ENCODE assay signal across 9 mouse cellular contexts in the genomic region with DNA sequence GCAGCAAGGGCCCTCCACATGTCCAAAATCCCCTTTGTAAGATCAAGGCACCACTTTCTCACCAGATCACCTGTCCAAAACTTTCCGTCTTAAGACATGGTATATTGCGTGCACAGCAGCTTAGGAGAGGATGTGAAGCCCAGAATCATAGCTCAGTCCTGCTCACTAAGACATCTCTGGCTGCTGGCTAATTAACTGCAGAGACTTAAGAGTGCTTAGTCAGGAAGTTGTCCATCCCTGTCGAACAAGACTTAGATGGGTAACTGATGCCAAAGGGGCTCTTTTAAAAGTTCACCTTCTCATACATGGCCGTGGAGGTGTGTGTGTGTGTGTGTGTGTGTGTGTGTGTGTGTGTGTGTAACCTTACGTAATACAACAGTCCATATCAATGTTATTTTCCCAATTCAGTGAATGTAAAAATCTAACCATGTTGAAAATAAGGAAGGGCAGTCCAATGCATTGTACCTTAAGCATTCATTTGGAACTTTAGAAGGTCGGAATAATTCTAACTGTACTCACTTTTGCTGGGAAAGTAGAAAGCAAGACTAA.
DNase-seq lines count a peak whose midpoint lies in the region; ATAC-seq and TF ChIP-seq lines count a peak whose summit lies in the region.
"Had no signal": no experiment of that assay in that cellular context is flagged by ENCODE, and none has a peak within 500 bp of the region (broad histone marks: within the 10 kb centered on the region; RNA-seq: fewer than 3 reads in every experiment).

No protein-coding gene starts in this region.

- H3K36me3 ChIP-seq in intestine, embryonic 14.5 days (ENCODE audit: control insufficient read depth, insufficient read depth, low read length), result no peaks in the 10 kb centered on the region
- H3K36me3 ChIP-seq in intestine, postnatal 0 days (ENCODE audit: control insufficient read depth, insufficient read depth), result no peaks in the 10 kb centered on the region
- H3K36me3 ChIP-seq in embryonic facial prominence, embryonic 15.5 days, result no peaks in the 10 kb centered on the region
- H3K36me3 ChIP-seq in hindbrain, embryonic 15.5 days, result no peaks in the 10 kb centered on the region
- H3K36me3 ChIP-seq in neural tube, embryonic 15.5 days, result no peaks in the 10 kb centered on the region

- H3K4me1 ChIP-seq in intestine, embryonic 14.5 days (replicated peaks; ENCODE audit: control insufficient read depth, insufficient read depth, low read length), result no peaks in the 10 kb centered on the region; the same call in 1 of the 2 replicates
- no peaks in the 10 kb centered on the region for H3K4me1 ChIP-seq in intestine, postnatal 0 days (replicated peaks; ENCODE audit: control insufficient read depth, insufficient read depth, low read length)
- peaks cover 22% of the 10 kb centered on the region; the same call in 1 of the 2 replicates for H3K4me1 ChIP-seq in embryonic facial prominence, embryonic 15.5 days
- peaks cover 21% of the 10 kb centered on the region for H3K4me1 ChIP-seq in hindbrain, embryonic 15.5 days (replicated peaks)
- H3K4me1 ChIP-seq in neural tube, embryonic 15.5 days, result peaks cover 43% of the 10 kb centered on the region

- no peak for ATAC-seq in intestine, embryonic 14.5 days (replicated peaks; ENCODE audit: low FRiP score, low TSS enrichment, low read depth)
- no peak for ATAC-seq in intestine, postnatal 0 days
- ATAC-seq in embryonic facial prominence, embryonic 15.5 days (ENCODE audit: insufficient number of reproducible peaks, low FRiP score, low TSS enrichment, low read depth), result no peak
- no peak for ATAC-seq in hindbrain, embryonic 15.5 days (ENCODE audit: low FRiP score, low read depth)
- no peak for ATAC-seq in neural tube, embryonic 15.5 days (ENCODE audit: low FRiP score)

- H3K27me3 ChIP-seq in intestine, embryonic 14.5 days (replicated peaks; ENCODE audit: control insufficient read depth, insufficient read depth, low read length), result peaks cover 25% of the 10 kb centered on the region; the same call in 1 of the 2 replicates
- no peaks in the 10 kb centered on the region for H3K27me3 ChIP-seq in intestine, postnatal 0 days (replicated peaks; ENCODE audit: control insufficient read depth, insufficient read depth, low read length)
- peaks cover 16% of the 10 kb centered on the region for H3K27me3 ChIP-seq in embryonic facial prominence, embryonic 15.5 days
- no peaks in the 10 kb centered on the region for H3K27me3 ChIP-seq in hindbrain, embryonic 15.5 days
- peaks cover 4% of the 10 kb centered on the region; the same call in 1 of the 2 replicates for H3K27me3 ChIP-seq in neural tube, embryonic 15.5 days (replicated peaks)

- TF ChIP-seq CTCF in intestine, postnatal 0 days (IDR thresholded peaks at IDR 0.05; ENCODE audit: low read depth), result no peak

- H3K4me2 ChIP-seq in intestine, embryonic 14.5 days (ENCODE audit: low read length), result peak overlapping the region; percentile 85
- no peak overlapping the region for H3K4me2 ChIP-seq in intestine, postnatal 0 days (replicated peaks; ENCODE audit: low read depth)
- H3K4me2 ChIP-seq in embryonic facial prominence, embryonic 15.5 days (replicated peaks), result no peak overlapping the region
- H3K4me2 ChIP-seq in hindbrain, embryonic 15.5 days, result peak overlapping the region; percentile 84
- peak overlapping the region; percentile 91 for H3K4me2 ChIP-seq in neural tube, embryonic 15.5 days

- 75% methylated on average over 6 of the region's 6 CpGs for WGBS in intestine, embryonic 14.5 days
- 83% methylated on average over 6 of the region's 6 CpGs for WGBS in intestine, postnatal 0 days
- WGBS in embryonic facial prominence, embryonic 15.5 days, result 60% methylated on average over 6 of the region's 6 CpGs
- 69% methylated on average over 6 of the region's 6 CpGs for WGBS in hindbrain, embryonic 15.5 days
- WGBS in neural tube, embryonic 15.5 days, result 80% methylated on average over 6 of the region's 6 CpGs

- H3K27ac ChIP-seq in intestine, embryonic 14.5 days (ENCODE audit: low read depth), result no peak overlapping the region
- H3K27ac ChIP-seq in intestine, postnatal 0 days (ENCODE audit: low read depth, low read length), result no peak overlapping the region
- H3K27ac ChIP-seq in embryonic facial prominence, embryonic 15.5 days (replicated peaks), result no peak overlapping the region
- no peak overlapping the region for H3K27ac ChIP-seq in hindbrain, embryonic 15.5 days (replicated peaks)
- H3K27ac ChIP-seq in neural tube, embryonic 15.5 days (replicated peaks), result no peak overlapping the region

- H3K4me3 ChIP-seq in intestine, embryonic 14.5 days (ENCODE audit: low read depth, low read length), result no peak overlapping the region
- H3K4me3 ChIP-seq in intestine, postnatal 0 days (ENCODE audit: low read depth, low read length), result no peak overlapping the region
- H3K4me3 ChIP-seq in embryonic facial prominence, embryonic 15.5 days (replicated peaks), result peak overlapping the region; percentile 71
- peak overlapping the region; percentile 83 for H3K4me3 ChIP-seq in hindbrain, embryonic 15.5 days
- H3K4me3 ChIP-seq in neural tube, embryonic 15.5 days (replicated peaks), result peak overlapping the region; percentile 58

- H3K9ac ChIP-seq in intestine, embryonic 14.5 days (ENCODE audit: low read length), result no peak overlapping the region
- H3K9ac ChIP-seq in intestine, postnatal 0 days (ENCODE audit: low read depth, low read length), result no peak overlapping the region
- H3K9ac ChIP-seq in embryonic facial prominence, embryonic 15.5 days, result no peak overlapping the region
- H3K9ac ChIP-seq in hindbrain, embryonic 15.5 days, result peak overlapping the region; percentile 76; the same call in 1 of the 2 replicates
- H3K9ac ChIP-seq in neural tube, embryonic 15.5 days (replicated peaks), result peak overlapping the region; percentile 26; the same call in 1 of the 2 replicates

- no peaks in the 10 kb centered on the region for H3K9me3 ChIP-seq in intestine, embryonic 14.5 days (ENCODE audit: control insufficient read depth, low read length)
- no peaks in the 10 kb centered on the region for H3K9me3 ChIP-seq in intestine, postnatal 0 days (ENCODE audit: control insufficient read depth)
- no peaks in the 10 kb centered on the region for H3K9me3 ChIP-seq in embryonic facial prominence, embryonic 15.5 days (replicated peaks)
- H3K9me3 ChIP-seq in hindbrain, embryonic 15.5 days, result no peaks in the 10 kb centered on the region
- H3K9me3 ChIP-seq in neural tube, embryonic 15.5 days (replicated peaks), result no peaks in the 10 kb centered on the region

- DNase-seq in intestine, embryonic 14.5 days (ENCODE audit: low spot score), result no peak
- no peak for DNase-seq in right cerebral cortex, postnatal 4 days
- no peak for DNase-seq in adrenal gland, adult 2 months
- DNase-seq: kidney, adult 11 months; lung, postnatal 14 days had no signal

Comparison
In these comparisons a context has a peak if more than half of its experiments do, and no peak if none do; other contexts are left out.
1. H3K4me2 ChIP-seq: peak in intestine, embryonic 14.5 days (single experiment), hindbrain, embryonic 15.5 days (single experiment) and neural tube, embryonic 15.5 days (single experiment); none in intestine, postnatal 0 days (single experiment) and embryonic facial prominence, embryonic 15.5 days (single experiment).
2. H3K4me3 ChIP-seq: peak in embryonic facial prominence, embryonic 15.5 days (single experiment), hindbrain, embryonic 15.5 days (single experiment) and neural tube, embryonic 15.5 days (single experiment); none in intestine, embryonic 14.5 days (single experiment) and intestine, postnatal 0 days (single experiment).
3. H3K9ac ChIP-seq: peak in hindbrain, embryonic 15.5 days (single experiment) and neural tube, embryonic 15.5 days (single experiment); none in intestine, embryonic 14.5 days (single experiment), intestine, postnatal 0 days (single experiment) and embryonic facial prominence, embryonic 15.5 days (single experiment).